Mouse (Mus musculus): ENCODE results near the gene Olfr206. TPM values are rescaled to one million over a fixed set of nuclear protein-coding genes. Genes with fewer than 3 reads are reported as not detected.
"Not testable (repeated sequence)": the region's sequence is repeated elsewhere in the genome, so short reads cannot be mapped to it uniquely, and the experiment has no call there.

Olfr206 gene
- not detected in 2 replicates for total RNA-seq (2014; rRNA removed)
- polyA plus RNA-seq (2012; rRNA removed): not detected in 2 replicates

DNA sequence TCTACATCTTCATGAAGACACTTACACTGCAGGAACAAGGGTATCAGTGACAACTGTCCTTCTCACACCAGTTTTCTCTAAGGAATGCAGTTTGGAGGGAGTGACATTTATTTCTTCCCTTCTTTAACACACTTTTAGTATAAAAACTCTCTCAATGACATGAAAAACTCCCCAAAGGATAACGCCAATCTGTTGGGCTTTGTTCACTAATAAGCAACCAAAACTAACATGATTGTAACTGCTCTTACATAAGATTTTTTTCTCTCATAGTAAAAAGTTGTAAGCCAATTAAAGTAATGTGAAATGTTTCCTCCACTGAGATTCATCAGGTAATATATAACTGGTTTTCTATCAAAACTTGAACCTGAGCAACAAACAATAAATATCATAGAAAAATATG is at the start of gene Olfr206:
TSS of gene Olfr206 (minus strand) at position 101 of the 400 bp plus-strand sequence.
- no peak for TF ChIP-seq POLR2A (IDR thresholded peaks at IDR 0.05; ENCODE audit: extremely low read depth, insufficient read depth, low read length)
- no peak for DNase-seq (ENCODE audit: extremely low read depth, low read depth, low spot score)
- WGBS: 71% methylated on average over 1 of the region's 1 CpGs
- no peaks in the 10 kb centered on the region for H3K79me2 ChIP-seq (ENCODE audit: control insufficient read depth, insufficient read depth, low read length)
- H3K36me3 ChIP-seq (ENCODE audit: control insufficient read depth, insufficient read depth, low read length): no peaks in the 10 kb centered on the region
- no peaks in the 10 kb centered on the region for H3K27me3 ChIP-seq (ENCODE audit: control insufficient read depth, insufficient read depth, low read length)
- no peak within 1 kb of the TSS for H3K4me3 ChIP-seq (ENCODE audit: insufficient read depth, low read depth, low read length)
- H3K9ac ChIP-seq (ENCODE audit: low read depth, low read length): no peak within 1 kb of the TSS
- no peaks in the 10 kb centered on the region for H3K4me1 ChIP-seq (ENCODE audit: control insufficient read depth, insufficient read depth, low read length)
- no peak within 1 kb of the TSS for H3K27ac ChIP-seq (replicated peaks; ENCODE audit: insufficient read depth, low read depth, low read length)

DNA sequence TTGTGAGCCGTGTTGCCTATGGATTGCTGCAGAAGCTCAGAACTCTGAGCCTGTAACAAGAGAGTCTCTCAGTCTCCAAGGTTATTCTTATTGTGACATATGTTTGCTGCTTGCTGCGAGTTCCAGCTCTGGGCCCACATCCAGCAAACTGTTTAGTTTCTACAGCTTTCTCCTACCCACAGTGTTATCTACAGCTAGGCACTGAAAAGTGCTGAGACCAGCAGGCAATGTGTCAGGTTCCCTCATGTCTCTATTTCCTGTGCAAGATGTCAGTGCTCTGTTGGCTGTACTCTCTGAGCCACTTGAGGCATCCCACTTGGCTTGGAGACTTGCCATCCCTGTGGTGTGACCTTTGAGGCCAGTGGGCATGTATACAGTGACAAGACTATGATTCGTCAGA is 44.3 kb upstream of the Olfr206 start:
- Histone ChIP-seq H3K36me3 (ENCODE audit: control insufficient read depth, insufficient read depth, low read length) (no peaks in the 10 kb centered on the region), H3K9ac (ENCODE audit: low read depth, low read length) (no peak overlapping the region), H3K79me2 (ENCODE audit: control insufficient read depth, insufficient read depth, low read length) (no peaks in the 10 kb centered on the region), H3K27me3 (ENCODE audit: control insufficient read depth, insufficient read depth, low read length) (no peaks in the 10 kb centered on the region), H3K27ac (replicated peaks; ENCODE audit: insufficient read depth, low read depth, low read length) (no peak overlapping the region), H3K4me1 (ENCODE audit: control insufficient read depth, insufficient read depth, low read length) (no peaks in the 10 kb centered on the region), H3K4me3 (ENCODE audit: insufficient read depth, low read depth, low read length) (no peak overlapping the region)
- 49% methylated on average over 3 of the region's 3 CpGs for WGBS
- TF ChIP-seq POLR2A (IDR thresholded peaks at IDR 0.05; ENCODE audit: extremely low read depth, insufficient read depth, low read length): no peak
- TF ChIP-seq CTCF (IDR thresholded peaks at IDR 0.05; ENCODE audit: low read depth, low read length): no peak
- no peak for DNase-seq (ENCODE audit: extremely low read depth, low read depth, low spot score)

DNA sequence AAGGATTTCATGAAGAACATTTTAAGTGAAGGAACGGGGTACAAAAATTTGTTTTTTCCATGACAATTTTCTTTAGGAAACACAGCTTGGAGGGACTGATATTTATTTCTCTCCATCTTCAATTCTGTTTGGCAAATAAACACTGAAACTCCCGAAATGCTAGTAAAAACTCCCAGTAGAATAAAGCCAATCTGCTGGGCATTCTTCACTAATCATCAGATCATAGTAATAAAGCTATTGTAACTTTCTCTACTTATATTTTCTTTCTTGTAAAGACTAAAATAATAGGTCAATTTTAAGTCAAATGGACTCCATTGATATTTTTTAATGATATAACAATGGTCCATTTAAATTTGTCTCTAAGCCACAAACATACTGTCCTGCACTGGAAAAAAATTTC is 14.8 kb upstream of the Olfr206 start, which contains the start of gene Olfr209:
TSS of gene Olfr209 (minus strand) at position 101 of the 400 bp plus-strand sequence.
- 71% methylated on average over 2 of the region's 2 CpGs for WGBS
- Histone ChIP-seq H3K4me1 (ENCODE audit: control insufficient read depth, insufficient read depth, low read length) (no peaks in the 10 kb centered on the region), H3K27me3 (ENCODE audit: control insufficient read depth, insufficient read depth, low read length) (no peaks in the 10 kb centered on the region), H3K79me2 (ENCODE audit: control insufficient read depth, insufficient read depth, low read length) (no peaks in the 10 kb centered on the region), H3K36me3 (ENCODE audit: control insufficient read depth, insufficient read depth, low read length) (no peaks in the 10 kb centered on the region), H3K4me3 (ENCODE audit: insufficient read depth, low read depth, low read length) (no peak within 1 kb of the TSS), H3K9ac (ENCODE audit: low read depth, low read length) (no peak within 1 kb of the TSS), H3K27ac (replicated peaks; ENCODE audit: insufficient read depth, low read depth, low read length) (no peak within 1 kb of the TSS)
- no peak for DNase-seq (ENCODE audit: extremely low read depth, low read depth, low spot score)
- no peak for TF ChIP-seq POLR2A (IDR thresholded peaks at IDR 0.05; ENCODE audit: extremely low read depth, insufficient read depth, low read length)
- TF ChIP-seq CTCF (IDR thresholded peaks at IDR 0.05; ENCODE audit: low read depth, low read length): no peak

GRCm38 (mm10) chr16:59331038-59331437 is 18.0 kb downstream of the Olfr206 start, which contains the start of gene Olfr205:
Gene Olfr205 (minus strand): TSS chr16:59331138.
- Histone ChIP-seq H3K79me2 (ENCODE audit: control insufficient read depth, insufficient read depth, low read length) (no peaks in the 10 kb centered on the region), H3K27ac (replicated peaks; ENCODE audit: insufficient read depth, low read depth, low read length) (no peak within 1 kb of the TSS), H3K27me3 (ENCODE audit: control insufficient read depth, insufficient read depth, low read length) (no peaks in the 10 kb centered on the region), H3K9ac (ENCODE audit: low read depth, low read length) (no peak within 1 kb of the TSS), H3K36me3 (ENCODE audit: control insufficient read depth, insufficient read depth, low read length) (no peaks in the 10 kb centered on the region), H3K4me1 (ENCODE audit: control insufficient read depth, insufficient read depth, low read length) (no peaks in the 10 kb centered on the region), H3K4me3 (ENCODE audit: insufficient read depth, low read depth, low read length) (no peak within 1 kb of the TSS)
- no peak for DNase-seq (ENCODE audit: extremely low read depth, low read depth, low spot score)
- TF ChIP-seq POLR2A (IDR thresholded peaks at IDR 0.05; ENCODE audit: extremely low read depth, insufficient read depth, low read length): no peak
- no peak for TF ChIP-seq CTCF (IDR thresholded peaks at IDR 0.05; ENCODE audit: low read depth, low read length)

DNA sequence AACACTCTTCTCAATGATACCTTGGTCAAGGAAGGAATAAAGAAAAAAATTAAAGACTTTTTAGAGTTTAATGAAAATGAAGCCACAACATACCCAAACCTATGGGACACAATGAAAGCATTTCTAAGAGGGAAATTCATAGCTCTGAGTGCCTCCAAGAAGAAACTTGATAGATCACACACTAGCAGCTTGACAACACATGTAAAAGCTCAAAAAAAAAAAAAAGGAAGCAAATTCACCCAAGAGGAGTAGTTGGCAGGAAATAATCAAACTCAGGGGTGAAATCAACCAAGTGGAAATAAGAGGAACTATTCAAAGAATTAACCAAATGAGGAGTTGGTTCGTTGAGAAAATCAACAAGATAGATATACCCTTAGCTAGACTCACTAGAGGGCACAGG is 25.8 kb downstream of the Olfr206 start:
- not testable (repeated sequence) for H3K4me3 ChIP-seq (ENCODE audit: insufficient read depth, low read depth, low read length); H3K27ac ChIP-seq (replicated peaks; ENCODE audit: insufficient read depth, low read depth, low read length); H3K9ac ChIP-seq (ENCODE audit: low read depth, low read length); H3K4me1 ChIP-seq (ENCODE audit: control insufficient read depth, insufficient read depth, low read length); H3K36me3 ChIP-seq (ENCODE audit: control insufficient read depth, insufficient read depth, low read length); DNase-seq (ENCODE audit: extremely low read depth, low read depth, low spot score); H3K27me3 ChIP-seq (ENCODE audit: control insufficient read depth, insufficient read depth, low read length); H3K79me2 ChIP-seq (ENCODE audit: control insufficient read depth, insufficient read depth, low read length)
- 30% methylated on average over 1 of the region's 1 CpGs for WGBS

DNA sequence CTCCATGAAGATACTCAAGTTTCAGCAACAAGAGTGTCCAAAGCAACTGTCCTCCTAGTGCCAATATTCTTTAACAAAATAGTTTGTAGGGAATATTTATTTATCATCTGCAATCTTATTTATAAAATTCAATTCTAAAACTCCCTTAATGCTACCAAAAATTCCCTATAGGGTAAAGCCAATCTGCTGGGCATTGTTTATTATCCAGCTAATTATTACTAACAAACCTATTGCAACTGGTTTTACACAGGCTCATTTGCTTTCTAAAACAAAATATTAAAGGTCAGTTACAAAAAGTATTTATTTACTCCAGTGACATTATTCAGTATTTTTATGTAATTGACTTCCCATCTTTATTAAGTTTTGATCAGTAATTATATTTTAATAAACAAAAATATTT is 30.9 kb downstream of the Olfr206 start, which contains the start of gene Olfr204:
TSS of gene Olfr204 (minus strand) at position 101 of the 400 bp plus-strand sequence.
- Histone ChIP-seq H3K79me2 (ENCODE audit: control insufficient read depth, insufficient read depth, low read length) (no peaks in the 10 kb centered on the region), H3K9ac (ENCODE audit: low read depth, low read length) (no peak within 1 kb of the TSS), H3K4me1 (ENCODE audit: control insufficient read depth, insufficient read depth, low read length) (no peaks in the 10 kb centered on the region), H3K4me3 (ENCODE audit: insufficient read depth, low read depth, low read length) (no peak within 1 kb of the TSS), H3K36me3 (ENCODE audit: control insufficient read depth, insufficient read depth, low read length) (no peaks in the 10 kb centered on the region), H3K27ac (replicated peaks; ENCODE audit: insufficient read depth, low read depth, low read length) (no peak within 1 kb of the TSS), H3K27me3 (ENCODE audit: control insufficient read depth, insufficient read depth, low read length) (no peaks in the 10 kb centered on the region)
- no peak for DNase-seq (ENCODE audit: extremely low read depth, low read depth, low spot score)
- no peak for TF ChIP-seq POLR2A (IDR thresholded peaks at IDR 0.05; ENCODE audit: extremely low read depth, insufficient read depth, low read length)
- TF ChIP-seq CTCF (IDR thresholded peaks at IDR 0.05; ENCODE audit: low read depth, low read length): no peak
